Mouse (Mus musculus): ENCODE measurements at regions not wholly inside any gene's neighbourhood (a gene's known extent, or its start where the extent isn't known, plus 50 kb on each side); places are given as distances from the start of the nearest gene placed in this dataset.

GRCm38 (mm10) chr13:101129466-101129865 is 296.2 kb upstream of the Slc30a5 start:
- in situ Hi-C loops (cut with MboI, MseI) = no loop called here

- in situ Hi-C loops (cut with MboI, MseI) = no loop called here
These were observed 294.6 kb upstream of the Slc30a5 start for GRCm38 (mm10) chr13:101127808-101128207.

GRCm38 (mm10) chr13:101127262-101127661 is 294.0 kb upstream of the Slc30a5 start:
- in situ Hi-C loops (cut with MboI, MseI) = no loop called here

GRCm38 (mm10) chr13:101117311-101117710 is 284.1 kb upstream of the Slc30a5 start:
- in situ Hi-C loops (cut with MboI, MseI) = no loop called here

GRCm38 (mm10) chr13:101115296-101115695 is 282.1 kb upstream of the Slc30a5 start:
- in situ Hi-C loops (cut with MboI, MseI) = no loop called here

- in situ Hi-C loops (cut with MboI, MseI) = no loop called here
These were observed 278.9 kb upstream of the Slc30a5 start for GRCm38 (mm10) chr13:101112176-101112575.

GRCm38 (mm10) chr13:101111773-101112172 is 278.5 kb upstream of the Slc30a5 start:
- in situ Hi-C loops (cut with MboI, MseI) = no loop called here

- in situ Hi-C loops (cut with MboI, MseI) = no loop called here
These were observed 267.4 kb upstream of the Slc30a5 start for GRCm38 (mm10) chr13:101100621-101101020.

- in situ Hi-C loops (cut with MboI, MseI) = no loop called here
These were observed 263.6 kb upstream of the Slc30a5 start for GRCm38 (mm10) chr13:101096856-101097255.

- in situ Hi-C loops (cut with MboI, MseI) = no loop called here
These were observed 263.0 kb upstream of the Slc30a5 start for GRCm38 (mm10) chr13:101096221-101096620.

GRCm38 (mm10) chr13:101095057-101095831 is 262.0 kb upstream of the Slc30a5 start:
- in situ Hi-C loops (cut with MboI, MseI) = no loop called here

GRCm38 (mm10) chr13:101092743-101093131 is 259.5 kb upstream of the Slc30a5 start:
- in situ Hi-C loops (cut with MboI, MseI) = no loop called here

GRCm38 (mm10) chr13:101092033-101092742 is 259.0 kb upstream of the Slc30a5 start:
- in situ Hi-C loops (cut with MboI, MseI) = no loop called here

GRCm38 (mm10) chr13:101085182-101085581 is 252.0 kb upstream of the Slc30a5 start:
- in situ Hi-C loops (cut with MboI, MseI) = no loop called here

GRCm38 (mm10) chr13:101084193-101084592 is 251.0 kb upstream of the Slc30a5 start:
- in situ Hi-C loops (cut with MboI, MseI) = no loop called here

- in situ Hi-C loops (cut with MboI, MseI) = no loop called here
These were observed 250.2 kb upstream of the Slc30a5 start for GRCm38 (mm10) chr13:101083416-101083815.

GRCm38 (mm10) chr13:101068489-101068888 is 235.3 kb upstream of the Slc30a5 start:
- in situ Hi-C loops (cut with MboI, MseI) = no loop called here

GRCm38 (mm10) chr13:101062582-101062981 is 229.4 kb upstream of the Slc30a5 start:
- in situ Hi-C loops (cut with MboI, MseI) = no loop called here

- in situ Hi-C loops (cut with MboI, MseI) = no loop called here
These were observed 228.3 kb upstream of the Slc30a5 start for GRCm38 (mm10) chr13:101061233-101062144.

- in situ Hi-C loops (cut with MboI, MseI) = no loop called here
These were observed 216.3 kb upstream of the Slc30a5 start for GRCm38 (mm10) chr13:101049511-101049910.

- in situ Hi-C loops (cut with MboI, MseI) = no loop called here
These were observed 199.4 kb upstream of the Slc30a5 start for GRCm38 (mm10) chr13:101032594-101032993.

GRCm38 (mm10) chr13:101026043-101026442 is 192.8 kb upstream of the Slc30a5 start:
- in situ Hi-C loops (cut with MboI, MseI) = no loop called here
